Mouse (Mus musculus): ENCODE measurements around the gene Ppfibp1. TPM values are rescaled to one million over a fixed set of nuclear protein-coding genes. Genes with fewer than 3 reads are reported as not detected.

The Ppfibp1 gene
- polyA plus RNA-seq, 1 experiment from 2014 or later: 50.5 TPM

- Histone ChIP-seq H3K4me1 (ENCODE audit: insufficient read depth, low read depth, low read length) (no peaks in the 10 kb centered on the region), H3K4me2 (replicated peaks; ENCODE audit: low read depth, low read length) (no peak overlapping the region), H3K9me3 (ENCODE audit: low read length) (no peaks in the 10 kb centered on the region), H3K4me3 (ENCODE audit: low read depth, low read length) (no peak overlapping the region), H3K27ac (ENCODE audit: low read length) (no peak overlapping the region), H3K9ac (replicated peaks; ENCODE audit: low read depth) (no peak overlapping the region), H3K27me3 (replicated peaks; ENCODE audit: insufficient read depth, low read length) (no peaks in the 10 kb centered on the region), H3K36me3 (ENCODE audit: insufficient read depth, low read length) (peaks cover 16% of the 10 kb centered on the region; the same call in 1 of the 2 replicates)
- ATAC-seq: no peak
- 68% methylated on average over 7 of the region's 7 CpGs for WGBS
- TF ChIP-seq EP300 (IDR thresholded peaks at IDR 0.05) (no peak), CTCF (IDR thresholded peaks at IDR 0.05) (no peak)
- no peak for DNase-seq (ENCODE audit: low spot score)
Observed at GRCm38 (mm10) chr6:147062034-147062433, 173.7 kb downstream of the Ppfibp1 start.

- H3K27ac ChIP-seq (ENCODE audit: low read length): no peak overlapping the region
- peaks cover 16% of the 10 kb centered on the region; the same call in 1 of the 2 replicates for H3K36me3 ChIP-seq (ENCODE audit: insufficient read depth, low read length)
- no peaks in the 10 kb centered on the region for H3K27me3 ChIP-seq (replicated peaks; ENCODE audit: insufficient read depth, low read length)
- no peaks in the 10 kb centered on the region for H3K9me3 ChIP-seq (ENCODE audit: low read length)
- DNase-seq (ENCODE audit: low spot score): peak; percentile 34
- no peak for TF ChIP-seq CTCF (IDR thresholded peaks at IDR 0.05)
- no peak for TF ChIP-seq EP300 (IDR thresholded peaks at IDR 0.05)
- H3K4me2 ChIP-seq (replicated peaks; ENCODE audit: low read depth, low read length): no peak overlapping the region
- H3K9ac ChIP-seq (replicated peaks; ENCODE audit: low read depth): no peak overlapping the region
- no peak for ATAC-seq
- no peaks in the 10 kb centered on the region for H3K4me1 ChIP-seq (ENCODE audit: insufficient read depth, low read depth, low read length)
- no peak overlapping the region for H3K4me3 ChIP-seq (ENCODE audit: low read depth, low read length)
- WGBS: 76% methylated on average over 7 of the region's 7 CpGs
Observed at GRCm38 (mm10) chr6:147062694-147063093, 174.4 kb downstream of the Ppfibp1 start.

GRCm38 (mm10) chr6:147064226-147064943, 176.1 kb downstream of the Ppfibp1 start:
- DNase-seq (ENCODE audit: low spot score): no peak
- 85% methylated on average over 10 of the region's 10 CpGs for WGBS
- H3K9me3 ChIP-seq (ENCODE audit: low read length): no peaks in the 10 kb centered on the region
- H3K36me3 ChIP-seq (ENCODE audit: insufficient read depth, low read length): peaks cover 16% of the 10 kb centered on the region; the same call in 1 of the 2 replicates
- no peak for ATAC-seq
- H3K4me2 ChIP-seq (replicated peaks; ENCODE audit: low read depth, low read length): no peak overlapping the region
- no peaks in the 10 kb centered on the region for H3K27me3 ChIP-seq (replicated peaks; ENCODE audit: insufficient read depth, low read length)
- TF ChIP-seq CTCF (IDR thresholded peaks at IDR 0.05) (no peak), EP300 (IDR thresholded peaks at IDR 0.05) (no peak)
- H3K27ac ChIP-seq (ENCODE audit: low read length): no peak overlapping the region
- no peak overlapping the region for H3K9ac ChIP-seq (replicated peaks; ENCODE audit: low read depth)
- H3K4me1 ChIP-seq (ENCODE audit: insufficient read depth, low read depth, low read length): no peaks in the 10 kb centered on the region
- no peak overlapping the region for H3K4me3 ChIP-seq (ENCODE audit: low read depth, low read length)

- H3K9me3 ChIP-seq (ENCODE audit: low read length): no peaks in the 10 kb centered on the region
- H3K27me3 ChIP-seq (replicated peaks; ENCODE audit: insufficient read depth, low read length): no peaks in the 10 kb centered on the region
- H3K4me1 ChIP-seq (ENCODE audit: insufficient read depth, low read depth, low read length): no peaks in the 10 kb centered on the region
- no peak overlapping the region for H3K9ac ChIP-seq (replicated peaks; ENCODE audit: low read depth)
- no peak overlapping the region for H3K27ac ChIP-seq (ENCODE audit: low read length)
- TF ChIP-seq EP300 (IDR thresholded peaks at IDR 0.05): no peak
- no peak for TF ChIP-seq CTCF (IDR thresholded peaks at IDR 0.05)
- 82% methylated on average over 6 of the region's 6 CpGs for WGBS
- H3K4me2 ChIP-seq (replicated peaks; ENCODE audit: low read depth, low read length): no peak overlapping the region
- H3K4me3 ChIP-seq (ENCODE audit: low read depth, low read length): no peak overlapping the region
- DNase-seq (ENCODE audit: low spot score) (no peak), ATAC-seq (no peak)
- H3K36me3 ChIP-seq (ENCODE audit: insufficient read depth, low read length): peaks cover 16% of the 10 kb centered on the region; the same call in 1 of the 2 replicates
Observed at GRCm38 (mm10) chr6:147064944-147065261, 176.6 kb downstream of the Ppfibp1 start.

GRCm38 (mm10) chr6:147075808-147076387, 187.6 kb downstream of the Ppfibp1 start:
- Histone ChIP-seq H3K27me3 (replicated peaks; ENCODE audit: insufficient read depth, low read length) (no peaks in the 10 kb centered on the region), H3K9me3 (ENCODE audit: low read length) (no peaks in the 10 kb centered on the region), H3K4me1 (ENCODE audit: insufficient read depth, low read depth, low read length) (no peaks in the 10 kb centered on the region), H3K9ac (replicated peaks; ENCODE audit: low read depth) (no peak overlapping the region), H3K4me3 (ENCODE audit: low read depth, low read length) (no peak overlapping the region), H3K4me2 (replicated peaks; ENCODE audit: low read depth, low read length) (no peak overlapping the region), H3K27ac (ENCODE audit: low read length) (no peak overlapping the region), H3K36me3 (ENCODE audit: insufficient read depth, low read length) (peaks cover 9% of the 10 kb centered on the region; the same call in 1 of the 2 replicates)
- peak; percentile 68 for ATAC-seq
- peak; percentile 45 for DNase-seq (ENCODE audit: low spot score)
- TF ChIP-seq CTCF (IDR thresholded peaks at IDR 0.05): peak; percentile 24; the same call in 1 of the 2 replicates
- TF ChIP-seq EP300 (IDR thresholded peaks at IDR 0.05): no peak
- WGBS: 29% methylated on average over 5 of the region's 5 CpGs

GRCm38 (mm10) chr6:147076878-147077277, 188.6 kb downstream of the Ppfibp1 start:
- 75% methylated on average over 8 of the region's 8 CpGs for WGBS
- no peaks in the 10 kb centered on the region for H3K27me3 ChIP-seq (replicated peaks; ENCODE audit: insufficient read depth, low read length)
- ATAC-seq: no peak
- H3K9me3 ChIP-seq (ENCODE audit: low read length): no peaks in the 10 kb centered on the region
- H3K4me1 ChIP-seq (ENCODE audit: insufficient read depth, low read depth, low read length): no peaks in the 10 kb centered on the region
- H3K4me2 ChIP-seq (replicated peaks; ENCODE audit: low read depth, low read length): no peak overlapping the region
- no peak for DNase-seq (ENCODE audit: low spot score)
- H3K4me3 ChIP-seq (ENCODE audit: low read depth, low read length): no peak overlapping the region
- H3K9ac ChIP-seq (replicated peaks; ENCODE audit: low read depth): no peak overlapping the region
- no peak overlapping the region for H3K27ac ChIP-seq (ENCODE audit: low read length)
- TF ChIP-seq EP300 (IDR thresholded peaks at IDR 0.05) (no peak), CTCF (IDR thresholded peaks at IDR 0.05) (no peak)
- no peaks in the 10 kb centered on the region for H3K36me3 ChIP-seq (ENCODE audit: insufficient read depth, low read length)
